Comparison of ENCODE assay signal across 8 mouse cellular contexts in the genomic region with DNA sequence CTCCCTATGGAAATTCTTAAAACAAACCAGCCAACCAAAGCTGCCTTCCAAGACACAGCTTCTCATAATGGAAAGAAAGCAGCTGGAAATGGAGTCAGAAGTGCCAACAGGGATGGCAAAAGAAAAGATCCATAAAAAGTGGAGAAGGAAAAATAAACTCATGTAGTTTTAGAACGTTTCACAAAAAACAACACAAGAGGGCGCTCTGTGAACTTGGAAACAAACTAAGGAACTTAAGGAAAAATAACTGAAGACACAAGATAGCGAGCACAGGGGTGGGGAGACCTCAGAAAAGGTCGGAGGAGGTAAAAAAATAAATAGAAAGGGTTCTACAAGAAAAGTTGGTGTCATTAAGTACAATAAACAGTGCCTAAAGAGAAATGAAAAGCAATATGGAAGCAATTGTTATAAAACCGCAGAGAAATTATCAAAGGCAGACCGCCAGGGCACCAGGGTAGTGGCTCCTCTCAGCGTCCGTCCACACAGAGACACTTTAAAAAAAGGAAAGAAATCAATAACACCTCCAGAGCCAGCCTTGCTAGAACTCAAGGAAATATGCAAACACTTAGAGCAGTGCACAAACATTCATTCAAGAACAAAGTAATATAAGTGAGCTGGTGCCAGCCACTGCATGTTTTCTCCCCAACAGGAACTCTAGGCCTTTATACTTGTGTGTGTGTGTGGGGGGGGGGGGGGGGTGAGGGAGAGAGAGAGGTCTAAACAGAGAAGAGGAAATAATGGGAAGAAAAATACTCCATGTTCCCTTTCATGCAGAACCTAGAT. TPM values are rescaled to one million over a fixed set of nuclear protein-coding genes. Genes with fewer than 3 reads are reported as not detected.
DNase-seq lines count a peak whose midpoint lies in the region; ATAC-seq and TF ChIP-seq lines count a peak whose summit lies in the region.

No protein-coding gene starts in this region.

- no peaks in the 10 kb centered on the region for H3K4me1 ChIP-seq in lung, embryonic 14.5 days (ENCODE audit: insufficient read depth)
- peaks cover 7% of the 10 kb centered on the region; the same call in 1 of the 2 replicates for H3K4me1 ChIP-seq in lung, postnatal 0 days (ENCODE audit: insufficient read depth, low read depth, low read length)

- no peaks in the 10 kb centered on the region for H3K9me3 ChIP-seq in lung, embryonic 14.5 days (ENCODE audit: low read depth, low read length)
- H3K9me3 ChIP-seq in lung, postnatal 0 days (ENCODE audit: low read length) = no peaks in the 10 kb centered on the region

- peak; percentile 38; the same call in 1 of the 2 replicates for ATAC-seq in lung, embryonic 14.5 days (ENCODE audit: insufficient read depth)
- ATAC-seq in lung, postnatal 0 days = peak; percentile 82

- no peak overlapping the region for H3K4me3 ChIP-seq in lung, embryonic 14.5 days (ENCODE audit: low read depth, low read length)
- H3K4me3 ChIP-seq in lung, postnatal 0 days (ENCODE audit: low read depth, low read length) = no peak overlapping the region

- DNase-seq in gastrocnemius, adult 18-20 months (ENCODE audit: low spot score) = peak; percentile 49
- no peak for DNase-seq in gastrocnemius, postnatal 36 days
- peak; percentile 89 for DNase-seq in lung, embryonic 14.5 days
- no peak for DNase-seq in lung, postnatal 4 days
- DNase-seq in brain, embryonic 18.5 days (ENCODE audit: low read depth, low spot score) = peak; percentile 8
- DNase-seq in lung, postnatal 0 days (ENCODE audit: low spot score) = peak; percentile 83
- DNase-seq in gastrocnemius, postnatal 10 days = no peak
- no peak for DNase-seq in spleen, postnatal 10 days (ENCODE audit: low spot score in 2 of 2)

- intact Hi-C loops in gastrocnemius, postnatal 36 days (cut with DNase I) = no loop called here

- no peak for TF ChIP-seq EP300 in lung, postnatal 0 days (IDR thresholded peaks at IDR 0.05)

- 17% methylated on average over 8 of the region's 8 CpGs for WGBS in lung, embryonic 14.5 days
- WGBS in lung, postnatal 0 days = 23% methylated on average over 8 of the region's 8 CpGs

- no peak overlapping the region for H3K4me2 ChIP-seq in lung, embryonic 14.5 days
- peak overlapping the region; percentile 34 for H3K4me2 ChIP-seq in lung, postnatal 0 days (replicated peaks; ENCODE audit: low read depth, low read length)

- no peak overlapping the region for H3K27ac ChIP-seq in lung, embryonic 14.5 days (ENCODE audit: low read depth)
- peak overlapping the region; percentile 4; the same call in 1 of the 2 replicates for H3K27ac ChIP-seq in lung, postnatal 0 days (ENCODE audit: low read length)

- H3K9ac ChIP-seq in lung, embryonic 14.5 days = no peak overlapping the region
- H3K9ac ChIP-seq in lung, postnatal 0 days (replicated peaks; ENCODE audit: low read depth) = no peak overlapping the region

- H3K36me3 ChIP-seq in lung, embryonic 14.5 days (ENCODE audit: insufficient read depth) = no peaks in the 10 kb centered on the region
- no peaks in the 10 kb centered on the region for H3K36me3 ChIP-seq in lung, postnatal 0 days (ENCODE audit: insufficient read depth, low read length)

- TF ChIP-seq CTCF in lung, embryonic 14.5 days (IDR thresholded peaks at IDR 0.05; ENCODE audit: low read depth) = peak; percentile 51
- TF ChIP-seq CTCF in lung, postnatal 0 days (IDR thresholded peaks at IDR 0.05) = peak; percentile 65

- no peaks in the 10 kb centered on the region for H3K27me3 ChIP-seq in lung, embryonic 14.5 days (ENCODE audit: insufficient read depth, low read length)
- H3K27me3 ChIP-seq in lung, postnatal 0 days (replicated peaks; ENCODE audit: insufficient read depth, low read length) = no peaks in the 10 kb centered on the region

RNA-seq across cellular contexts. Expression of a gene that starts 48.1 kb away (rescaled TPM):
- 10 to 100 TPM; 73.5 to 95.6 TPM for total RNA-seq in gastrocnemius, adult 18-20 months (2021)
- total RNA-seq in gastrocnemius, postnatal 36 days (2021) = 10 to 100 TPM; 73.2 to 87.8 TPM
- 30.1 and 31.4 TPM in 2 replicates for polyA plus RNA-seq in lung, embryonic 14.5 days (2014; fragmentation: Nextera tagmentation; extraction: Ambion mirVana)
- polyA plus RNA-seq in lung, postnatal 0 days (2015; fragmentation: Nextera tagmentation; extraction: Ambion mirVana) = 19.6 and 21.3 TPM in 2 replicates
- total RNA-seq in gastrocnemius, postnatal 10 days (2021) = 100 to 1,000 TPM; 111 to 113 TPM

Comparison
In these comparisons a context has a peak if more than half of its experiments do, and no peak if none do; other contexts are left out.
1. DNase-seq: peak in gastrocnemius, adult 18-20 months (single experiment), lung, embryonic 14.5 days (single experiment), brain, embryonic 18.5 days (single experiment) and lung, postnatal 0 days (single experiment); none in gastrocnemius, postnatal 36 days (0 of 2), lung, postnatal 4 days (0 of 2), gastrocnemius, postnatal 10 days (single experiment) and spleen, postnatal 10 days (0 of 2).